Mouse (Mus musculus) liver, adult 2 months (tissue): ENCODE measurements around the gene Efnb1.

ENCODE experiments used
- CTCF ChIP-seq: fragments of 200-500 bp; IDR thresholded peaks from 2 replicates; pipeline ENCODE4 v1.5.1; 2011; ENCODE audit warnings: low read depth, low read length, control low read depth
- POLR2A ChIP-seq: fragments of 200-500 bp; IDR thresholded peaks from 2 replicates; pipeline ENCODE4 v1.6.1; 2011; ENCODE audit warnings: low read length, control low read depth; ENCODE audit not compliant: insufficient read depth; ENCODE audit errors: extremely low read depth

GRCm38 (mm10) chrX:99148061-99148905 lies 12.4 kb downstream of the Efnb1 start:
- TF ChIP-seq POLR2A (no peak), CTCF (no peak)
